Mouse (Mus musculus) B cell, adult 2 months (primary cell): ENCODE data around the gene Myo5c.

Source experiments
- DNase-seq, 2 experiments: peaks; one replicate each; pipeline ENCODE4 v3.0.0; 2022

The Myo5c gene

DNA sequence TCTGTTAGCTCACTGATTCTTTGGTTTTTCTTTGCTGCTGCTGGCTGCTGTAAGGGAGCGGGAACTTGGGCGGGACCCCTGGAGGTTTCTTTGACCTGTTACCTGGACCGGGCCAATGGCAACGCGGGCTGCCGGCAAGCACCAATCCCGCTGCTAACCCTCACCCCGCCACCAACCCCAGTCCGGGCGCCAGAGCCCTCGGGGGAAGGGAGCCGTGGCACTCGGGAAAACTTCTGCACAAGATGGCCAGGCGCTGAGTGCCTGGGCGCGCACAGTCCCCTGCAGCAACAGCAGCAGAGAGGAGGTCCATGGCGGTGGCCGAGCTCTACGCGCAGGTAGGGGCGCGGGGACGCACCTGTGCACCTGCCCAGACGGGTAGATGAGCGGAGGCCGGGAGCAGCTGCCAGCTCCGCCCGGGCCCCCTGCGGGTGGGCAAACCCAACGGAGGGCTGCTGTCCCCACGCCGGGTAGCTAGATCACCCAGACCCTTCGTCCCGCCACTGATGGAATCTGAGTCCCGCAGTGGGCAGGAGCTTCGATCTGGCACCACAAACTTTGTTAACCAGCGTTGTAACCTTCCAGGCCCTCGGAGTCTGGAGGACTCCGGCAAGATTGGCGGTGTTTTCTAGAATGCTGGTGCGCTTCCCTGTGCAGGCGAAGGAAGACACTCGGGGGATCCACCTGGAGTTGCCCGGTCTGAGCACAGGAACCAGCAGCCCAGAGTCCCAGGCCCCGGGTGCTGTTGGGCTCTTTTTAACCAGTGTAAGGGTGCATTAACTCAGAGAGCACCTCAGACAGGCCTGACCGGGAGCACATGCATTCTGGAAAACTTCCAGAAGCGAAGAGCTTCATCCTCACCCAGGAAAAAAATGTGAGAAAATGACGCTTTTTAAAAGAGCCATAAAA lies at the start of gene Myo5c:
Gene Myo5c (plus strand): TSS at position 180 of the 906 bp plus-strand sequence.
- no peak for DNase-seq

DNA sequence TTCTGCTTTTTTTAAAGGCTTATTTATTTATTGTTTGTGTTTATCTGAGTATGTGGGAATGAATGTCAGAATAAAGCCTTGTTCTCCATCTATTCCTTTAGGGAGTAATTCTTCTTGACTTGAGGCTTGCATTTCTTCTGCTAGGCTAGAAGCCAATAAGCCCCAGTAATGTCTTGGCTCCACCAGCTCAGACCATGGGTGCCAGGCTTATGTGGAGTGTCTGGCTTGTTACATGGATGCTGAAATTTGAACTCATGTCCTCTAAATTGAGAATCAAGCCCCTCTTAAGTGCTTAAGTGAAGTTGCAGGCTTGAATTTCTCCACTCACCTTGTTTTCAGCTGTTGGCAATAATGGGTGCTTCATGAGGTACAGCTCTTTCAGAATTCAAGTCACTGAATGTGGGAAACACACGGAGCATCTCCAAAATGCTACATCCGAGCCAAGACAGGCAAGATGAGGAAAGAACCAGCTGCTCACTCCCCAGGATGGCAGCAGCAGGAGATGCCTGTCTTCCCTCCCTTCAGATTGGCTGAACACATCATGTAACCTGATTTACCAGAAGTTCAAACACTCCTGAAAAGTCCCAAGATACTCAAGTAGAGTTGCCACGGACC lies 44.1 kb upstream of the Myo5c start:
- no peak for DNase-seq

DNA sequence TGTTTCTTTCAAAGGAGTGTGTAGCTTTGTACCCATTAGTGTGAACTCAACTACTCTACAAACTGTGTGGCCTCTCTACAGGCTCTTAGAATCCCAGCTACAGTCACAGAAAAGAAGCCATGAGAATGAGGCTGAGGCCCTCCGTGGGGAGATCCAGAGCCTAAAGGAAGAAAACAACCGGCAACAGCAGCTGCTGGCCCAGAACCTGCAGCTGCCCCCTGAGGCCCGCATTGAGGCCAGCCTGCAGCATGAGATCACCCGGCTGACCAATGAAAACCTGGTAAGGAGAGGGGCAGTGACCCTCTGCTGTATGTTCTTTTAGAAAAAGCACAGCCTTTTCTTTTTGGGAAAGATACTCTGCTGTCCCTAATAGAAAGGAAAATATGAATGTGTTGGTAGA lies 38.0 kb upstream of the Myo5c start:
- DNase-seq = no peak

DNA sequence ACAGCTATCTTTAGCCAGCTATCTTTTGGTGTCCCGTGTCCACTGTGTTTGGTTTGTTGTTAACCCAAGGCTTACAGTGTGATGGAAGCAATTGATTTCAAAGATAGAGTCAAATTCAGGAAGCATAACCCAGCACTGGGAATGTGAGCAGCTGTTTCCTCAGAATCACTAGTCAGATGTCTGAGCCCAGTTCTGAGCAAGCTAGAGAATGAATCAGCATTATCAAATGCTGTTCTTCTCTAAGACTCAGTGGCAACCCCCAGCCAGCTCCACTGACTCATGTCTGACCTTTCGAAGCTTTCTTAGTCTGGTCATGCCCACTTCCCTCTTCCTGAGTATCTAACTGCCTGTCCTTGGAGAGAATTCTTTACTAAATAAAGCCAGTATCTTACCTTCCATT lies 35.5 kb upstream of the Myo5c start:
- DNase-seq = no peak

DNA sequence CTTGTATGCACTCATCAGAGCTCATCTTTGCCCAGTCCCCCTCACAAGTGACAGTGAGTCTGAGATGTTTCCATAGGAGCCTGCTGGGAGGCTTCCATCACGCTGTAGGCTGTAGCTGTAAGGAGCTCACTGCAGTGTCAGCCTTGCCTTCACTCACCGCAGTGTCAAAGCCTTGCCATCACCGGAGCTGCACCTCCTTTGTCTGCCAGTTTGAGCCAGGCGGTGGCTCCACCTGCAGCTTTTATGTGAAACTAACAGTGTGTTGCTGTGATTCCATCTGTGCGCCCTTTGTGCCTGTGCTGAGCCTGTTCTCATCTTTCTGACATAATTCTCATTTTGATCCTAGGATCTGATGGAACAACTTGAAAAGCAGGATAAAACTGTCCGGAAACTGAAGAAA lies 34.5 kb upstream of the Myo5c start:
- peak; percentile 23 to 29 for DNase-seq

DNA sequence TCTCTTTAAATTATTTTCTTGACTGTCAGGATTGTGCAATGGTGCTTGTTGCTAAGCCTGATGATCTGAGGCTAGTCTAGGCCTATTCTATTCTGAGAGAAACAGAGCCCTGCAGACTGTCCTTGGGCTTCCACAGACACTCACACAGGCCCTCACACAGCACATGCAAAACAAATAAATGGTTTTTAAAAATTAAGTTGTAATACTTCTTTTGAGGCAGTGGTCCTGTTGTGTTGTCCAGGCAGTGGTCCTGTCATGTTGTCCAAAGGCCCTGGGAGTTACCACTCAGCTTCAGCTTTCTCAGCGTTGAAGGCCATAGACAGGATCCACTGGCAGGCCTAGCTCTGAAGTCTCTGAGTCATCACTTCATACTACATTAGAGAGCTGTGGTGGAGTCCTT lies 30.3 kb upstream of the Myo5c start:
- no peak for DNase-seq

DNA sequence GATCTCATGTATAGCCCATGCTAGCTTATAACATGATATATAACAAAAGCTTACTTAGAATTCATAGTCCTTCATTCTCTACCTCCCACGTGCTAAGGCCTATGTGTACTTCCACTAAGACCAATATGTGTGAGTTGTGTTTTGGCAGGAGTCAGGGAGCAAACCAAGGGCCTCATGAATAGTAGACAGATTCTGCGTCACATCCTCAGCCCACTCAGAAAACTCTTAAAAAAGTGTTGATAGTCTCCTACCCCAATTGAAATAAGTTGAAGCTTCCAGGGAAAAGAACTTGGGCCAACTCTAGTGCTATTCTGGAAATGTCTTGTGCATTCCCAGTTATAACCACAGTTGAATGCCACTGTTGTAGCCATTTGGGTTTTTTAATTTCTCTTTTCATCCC lies 29.8 kb upstream of the Myo5c start:
- DNase-seq = no peak

DNA sequence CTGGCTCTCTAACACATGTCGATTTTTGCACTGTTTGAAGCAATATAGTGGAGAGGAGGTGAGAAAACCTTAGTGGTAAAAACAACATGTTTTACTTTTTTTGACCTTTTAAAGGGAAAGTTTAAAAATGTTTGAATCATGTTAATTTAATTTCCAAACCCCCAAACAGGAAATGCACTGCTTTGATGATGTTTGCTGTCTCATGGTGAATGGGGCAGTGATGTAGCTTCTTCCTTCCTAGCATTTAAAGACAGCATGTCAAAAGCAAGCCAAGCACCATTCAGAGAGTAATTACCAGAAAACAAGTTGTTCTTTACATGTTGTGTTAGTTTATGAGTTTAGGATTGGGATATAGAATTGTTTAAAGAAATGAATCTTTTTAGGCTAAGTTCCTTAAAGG lies 22.6 kb upstream of the Myo5c start:
- DNase-seq = no peak

DNA sequence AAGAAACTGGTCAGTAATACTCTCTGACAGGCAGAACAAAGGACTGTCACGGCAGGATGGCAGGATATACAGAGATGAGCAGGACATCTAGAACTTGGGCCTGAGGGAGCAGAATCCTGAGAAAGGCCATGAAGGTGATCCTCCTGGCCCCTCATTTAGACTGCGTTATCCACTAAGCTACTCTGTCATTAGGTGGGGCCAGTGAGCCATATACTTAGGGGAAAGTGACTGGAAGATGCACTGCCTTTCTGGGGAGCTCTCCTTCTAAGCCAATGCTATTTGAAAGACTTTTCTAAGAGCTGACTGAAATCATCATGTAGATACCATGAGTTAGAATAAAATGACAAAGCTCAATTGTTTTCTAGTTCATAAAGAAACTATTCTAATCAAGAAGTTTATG lies 21.6 kb upstream of the Myo5c start:
- no peak for DNase-seq

DNA sequence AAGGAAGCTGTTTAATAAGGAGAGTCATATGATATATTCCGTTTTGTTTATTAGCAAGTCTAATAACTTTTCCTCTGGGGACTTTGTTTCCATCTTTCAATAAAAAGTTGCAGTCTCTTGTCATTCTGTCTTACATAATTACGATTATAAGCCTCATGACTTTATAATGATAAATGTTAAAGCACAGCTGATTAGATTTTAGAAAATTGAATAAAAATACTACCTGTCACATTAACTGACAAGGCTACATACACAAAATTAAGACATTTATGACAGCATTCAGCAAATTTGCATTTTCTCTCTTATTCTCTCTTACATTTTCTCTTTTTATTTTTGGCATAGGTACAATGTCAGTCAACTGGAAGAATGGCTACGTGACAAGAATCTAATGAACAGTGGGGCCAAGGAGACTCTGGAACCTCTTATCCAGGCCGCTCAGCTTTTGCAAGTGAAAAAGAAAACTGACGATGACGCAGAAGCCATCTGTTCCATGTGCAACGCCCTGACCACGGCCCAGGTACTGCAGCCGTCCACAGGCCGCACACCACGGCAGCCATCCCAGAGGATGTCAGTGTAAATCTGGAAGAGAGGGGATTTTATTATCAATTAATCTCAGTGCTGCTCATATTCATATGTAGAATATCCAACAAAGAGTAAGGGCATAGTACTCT lies 16.9 kb upstream of the Myo5c start:
- DNase-seq = no peak

DNA sequence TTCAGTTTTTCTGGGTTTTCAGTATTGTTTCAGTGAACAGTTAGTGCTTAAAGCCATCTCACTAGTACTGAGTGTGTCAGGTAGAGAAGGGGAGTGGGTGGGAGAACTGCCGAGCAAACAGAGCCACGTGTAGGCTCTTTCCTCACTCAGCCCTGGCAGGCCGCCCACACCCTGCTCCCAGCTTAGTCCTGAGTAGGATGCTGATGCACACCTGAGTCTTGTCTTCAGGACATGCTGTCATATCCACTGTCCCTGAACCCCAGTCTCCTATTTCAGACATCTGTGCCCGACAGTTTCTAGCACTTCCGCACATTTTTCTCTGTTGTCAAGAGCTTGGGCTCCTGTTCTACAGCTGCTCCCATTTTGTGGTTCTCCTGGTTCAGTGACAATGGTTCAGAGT lies 11.9 kb upstream of the Myo5c start:
- DNase-seq = no peak

DNA sequence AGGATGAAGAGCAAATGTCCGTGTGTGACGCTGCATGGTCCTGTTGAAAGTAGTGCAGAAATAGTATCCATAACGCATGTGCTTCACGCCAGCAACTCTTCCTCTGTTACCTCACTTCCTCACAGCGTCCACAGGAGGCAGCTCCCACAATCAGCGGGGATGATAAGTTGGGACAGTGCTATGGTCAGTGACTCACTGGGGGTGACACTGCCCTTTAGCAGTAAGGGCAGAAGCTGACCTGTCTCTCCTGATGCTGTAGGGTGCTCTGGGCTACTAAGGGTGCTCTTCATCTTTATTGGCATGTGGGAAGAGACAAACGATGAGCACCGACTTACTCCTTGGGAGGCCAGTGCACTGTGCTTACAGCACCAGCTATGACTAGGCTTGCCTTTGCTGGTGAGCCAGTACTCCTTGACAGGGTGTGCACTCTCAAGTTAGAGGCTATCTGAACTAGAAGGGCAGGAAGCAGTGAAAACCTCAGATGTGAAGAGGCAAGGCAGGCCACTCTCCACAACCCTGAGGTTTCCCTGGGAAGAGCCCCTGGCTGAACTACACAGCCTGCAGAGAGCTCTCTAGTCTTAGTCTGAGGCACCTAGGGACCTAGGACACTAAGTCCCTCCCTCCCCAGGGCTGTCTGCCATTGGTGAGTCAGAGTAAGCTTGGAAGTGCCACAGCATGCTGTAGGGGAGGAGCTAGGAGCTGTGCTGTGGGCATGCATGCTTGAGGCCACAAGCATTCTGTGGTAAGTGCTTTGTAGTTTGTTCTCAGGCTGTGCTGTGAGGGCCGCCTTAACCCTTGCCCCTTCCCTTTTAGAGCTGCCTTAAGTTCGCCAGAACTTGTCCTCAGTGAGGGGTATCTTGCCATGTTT lies 10.2 kb upstream of the Myo5c start:
- DNase-seq = no peak

DNA sequence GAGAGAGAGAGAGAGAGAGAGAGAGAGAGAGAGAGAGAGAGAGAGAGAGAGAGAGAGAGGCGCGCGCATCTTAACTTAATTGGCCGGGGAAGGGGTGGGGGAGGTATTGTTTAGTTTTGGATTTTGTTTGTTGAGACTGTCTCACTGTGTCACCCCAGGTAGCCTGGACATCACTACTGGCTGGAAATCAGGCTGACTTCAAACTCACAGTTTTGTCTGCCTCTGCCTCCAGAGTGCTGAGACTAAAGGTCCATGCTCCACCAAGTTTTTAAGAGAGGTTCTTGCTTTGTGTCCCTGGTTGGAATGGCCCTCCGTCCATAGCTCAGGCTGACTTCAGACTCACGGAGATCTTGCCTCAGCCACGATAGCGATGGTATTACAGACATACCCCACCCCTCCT lies 1.0 kb downstream of the Myo5c start:
- no peak for DNase-seq

DNA sequence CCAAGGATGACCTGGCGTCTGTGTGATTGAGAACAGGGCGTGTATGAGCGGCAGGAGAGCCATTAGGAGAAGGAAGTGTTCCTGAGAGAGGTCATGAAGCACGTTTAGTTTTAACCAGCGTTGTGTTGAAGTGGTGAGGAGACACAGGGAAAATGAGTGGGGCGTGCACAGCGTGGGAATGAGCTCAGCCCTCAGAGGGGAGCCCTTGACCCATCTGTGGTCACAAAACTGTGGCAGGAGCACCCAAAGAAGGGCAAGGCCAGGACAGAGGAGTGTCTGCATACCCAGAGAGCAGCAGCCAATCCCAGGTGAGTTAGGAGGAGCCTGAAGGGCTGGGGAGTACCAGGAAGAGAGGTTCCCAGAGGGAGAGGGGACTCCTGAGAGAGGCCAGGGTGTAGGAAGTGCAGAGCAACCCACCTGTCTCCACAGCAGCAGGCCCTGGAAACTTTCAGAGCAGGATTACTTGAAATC lies 2.5 kb downstream of the Myo5c start:
- DNase-seq = no peak

DNA sequence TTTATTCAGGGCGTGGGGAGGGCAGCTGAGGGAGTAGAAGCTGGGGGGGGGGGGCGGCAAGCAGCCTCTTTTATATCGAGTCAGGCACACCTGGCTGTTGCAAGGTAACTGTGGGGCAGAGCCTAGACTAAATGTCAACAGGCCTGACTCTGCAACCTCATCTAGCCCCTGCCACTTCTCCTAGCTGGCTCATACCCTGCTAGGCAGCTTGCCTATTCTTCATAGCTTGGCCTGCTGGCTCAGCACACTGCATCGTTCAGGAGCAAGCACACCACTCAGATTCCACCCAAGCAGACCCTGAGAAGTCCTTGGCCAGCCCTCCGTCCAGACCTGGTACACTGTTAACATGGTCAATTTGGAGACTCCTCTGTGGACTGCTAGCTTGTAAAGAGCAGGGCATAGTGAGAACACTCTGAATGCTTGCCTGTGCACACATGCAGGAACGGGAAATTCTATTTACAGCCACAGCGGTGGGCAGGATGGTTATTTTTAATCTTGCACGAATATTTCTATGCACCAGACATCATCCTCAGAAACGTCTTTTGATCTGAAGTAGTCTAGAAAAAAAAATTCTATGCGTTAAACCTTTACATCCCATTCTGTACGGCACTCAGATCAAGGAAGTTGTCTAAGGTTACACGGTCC lies 3.3 kb downstream of the Myo5c start:
- DNase-seq = no peak

DNA sequence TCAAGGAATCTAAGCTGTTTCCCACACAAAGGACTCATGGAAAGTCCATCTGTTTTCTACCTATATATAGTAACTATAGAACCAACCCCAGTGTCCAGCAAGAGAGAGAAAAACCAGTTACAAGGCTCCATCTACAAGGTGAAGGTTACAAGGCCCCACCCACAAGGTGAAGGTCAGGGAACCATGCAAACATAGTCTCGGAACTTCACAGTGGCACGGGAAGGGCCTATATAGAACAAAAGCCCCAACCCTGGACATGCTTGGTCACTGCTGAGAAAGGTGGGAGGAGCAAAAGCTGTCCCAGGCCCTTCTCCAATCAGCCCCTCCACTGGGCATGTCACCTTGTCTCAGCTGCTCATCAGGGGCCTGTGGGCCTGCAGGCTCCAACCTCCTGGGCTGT lies 3.9 kb downstream of the Myo5c start:
- DNase-seq = no peak

DNA sequence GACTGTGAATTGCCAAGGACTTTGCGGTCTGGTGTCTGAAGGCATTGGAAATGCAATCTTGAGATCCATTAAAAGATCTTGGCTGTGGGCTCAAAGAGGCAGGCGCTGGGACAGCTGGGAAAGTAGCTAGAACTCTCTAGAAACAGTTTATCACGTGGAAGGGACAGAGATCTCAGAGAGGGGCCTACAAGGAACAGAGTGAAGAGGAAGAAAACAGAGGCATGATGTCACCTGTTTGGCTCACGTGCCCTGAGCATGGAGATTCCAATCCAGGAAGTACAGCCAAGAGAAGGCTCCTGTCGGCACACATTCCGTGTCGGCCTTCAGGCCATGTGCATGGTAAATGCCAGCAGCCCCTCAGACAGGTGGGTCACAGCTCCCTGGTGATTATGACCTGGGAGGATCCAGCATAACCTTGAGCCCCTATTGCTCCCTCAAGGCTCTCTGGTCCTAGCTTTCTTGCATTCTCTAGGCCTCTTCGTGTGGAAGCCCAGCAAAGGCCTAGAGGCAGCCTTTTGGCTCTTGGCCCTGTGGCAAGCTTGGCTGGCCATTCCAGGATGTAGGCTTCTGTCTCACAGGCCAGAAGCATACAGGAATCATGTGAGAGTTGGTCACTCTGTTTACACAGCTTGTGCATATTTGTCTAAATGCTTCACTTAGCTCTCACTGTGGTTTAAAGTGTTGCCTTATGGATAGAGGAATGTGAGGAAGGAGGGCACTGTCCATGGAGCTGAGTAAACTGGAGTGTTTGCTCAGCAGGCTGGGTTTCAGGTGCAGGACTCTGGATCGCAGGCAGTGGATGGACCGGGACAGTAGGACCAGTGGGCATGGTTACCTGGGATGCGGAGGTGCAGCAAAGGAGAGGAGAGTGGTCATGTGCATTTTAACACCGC lies 4.8 kb downstream of the Myo5c start:
- no peak for DNase-seq

DNA sequence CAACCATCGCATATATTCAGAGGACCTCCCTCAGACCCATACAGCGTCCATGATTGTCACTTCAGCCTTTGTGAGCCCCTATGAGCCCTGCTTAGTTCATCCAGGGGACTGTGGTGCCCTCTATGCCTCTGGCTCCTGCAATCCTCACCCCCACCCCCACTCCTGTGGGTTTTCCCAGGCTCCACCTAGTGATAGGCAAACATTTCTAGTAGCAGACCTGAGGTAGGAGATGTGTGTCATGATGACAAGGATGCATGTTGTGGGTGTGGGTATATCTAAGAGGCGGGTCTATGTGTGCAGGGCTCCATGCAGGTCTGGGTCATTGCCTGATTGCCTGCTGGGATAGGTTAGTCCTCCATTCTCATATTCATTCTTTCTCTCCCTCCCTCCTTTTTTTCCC lies 6.4 kb downstream of the Myo5c start:
- DNase-seq = no peak

DNA sequence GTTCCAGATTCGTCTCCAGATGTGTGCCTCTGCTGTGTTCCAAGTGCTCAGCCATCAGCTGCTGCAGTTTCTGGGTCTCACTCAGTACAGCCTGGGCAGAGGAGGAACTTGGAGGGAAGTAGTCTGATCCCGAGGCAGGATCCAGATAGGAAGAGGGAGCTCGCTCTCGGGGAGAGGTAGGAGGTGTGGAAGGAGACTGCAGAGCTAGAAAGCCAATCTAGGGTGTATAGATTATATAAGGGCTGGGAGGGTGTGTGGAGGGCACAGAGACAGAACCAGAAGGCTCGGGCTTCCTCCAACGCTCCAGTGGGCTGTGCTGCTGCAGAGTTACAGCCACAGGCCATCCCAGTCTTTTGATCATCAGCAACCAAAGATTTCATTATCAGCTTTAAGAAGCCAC lies 11.2 kb downstream of the Myo5c start:
- DNase-seq = no peak

DNA sequence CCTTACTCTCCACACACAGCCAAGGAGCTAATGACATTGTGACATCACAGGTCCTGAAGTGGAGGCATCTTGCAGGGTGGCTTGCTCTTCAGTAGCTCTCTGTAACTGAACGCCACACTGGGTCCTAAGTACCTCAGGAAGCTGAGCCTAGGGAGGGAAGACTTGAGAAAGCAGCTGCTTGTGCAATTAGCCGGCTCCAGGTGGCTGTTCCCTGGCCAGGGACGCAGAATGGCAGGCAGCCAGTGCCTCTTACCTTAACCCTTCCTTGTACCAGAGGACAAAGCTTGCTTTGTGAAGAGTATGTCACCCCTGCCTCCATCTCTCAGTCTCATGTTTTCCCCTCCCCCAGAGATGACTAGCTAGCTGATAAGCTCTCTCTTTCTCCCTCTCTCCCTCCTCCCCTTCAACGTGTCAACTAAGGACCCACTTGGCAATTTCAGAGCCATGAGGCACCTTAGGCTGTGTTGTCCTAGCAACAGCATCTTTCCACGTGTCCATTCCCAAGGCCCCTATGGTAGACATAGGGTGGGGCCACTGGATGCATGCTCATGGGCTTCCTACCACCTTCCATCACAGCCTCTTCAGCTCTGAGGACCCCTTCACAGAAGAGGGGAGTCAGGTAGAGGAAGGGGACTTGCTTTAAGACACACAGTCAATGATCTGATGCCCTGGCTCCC lies 12.0 kb downstream of the Myo5c start:
- no peak for DNase-seq

DNA sequence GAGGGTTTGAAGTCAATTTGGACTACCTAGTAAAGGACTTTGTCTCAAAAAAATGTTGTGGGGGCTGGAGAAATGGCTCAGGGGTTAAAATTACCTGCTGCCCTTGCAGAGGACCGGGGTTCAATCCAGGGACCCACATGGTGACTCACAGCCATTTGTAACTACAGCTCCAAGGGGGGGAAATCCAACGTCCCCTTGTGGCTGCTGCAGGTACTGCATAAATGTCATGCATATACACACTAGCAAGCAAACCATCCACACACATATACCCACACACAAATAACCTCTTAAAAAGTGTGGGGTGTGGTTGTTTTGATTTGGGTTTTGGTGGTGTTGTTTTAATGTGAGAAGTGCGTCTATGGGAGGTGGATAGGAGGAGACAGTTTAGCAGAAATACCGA lies 12.7 kb downstream of the Myo5c start:
- DNase-seq = no peak
